Mouse (Mus musculus): ENCODE results near the gene Cldn34c1.
"Not testable (repeated sequence)": the region's sequence is repeated elsewhere in the genome, so short reads cannot be mapped to it uniquely, and the experiment has no call there.

The Cldn34c1 gene

DNA sequence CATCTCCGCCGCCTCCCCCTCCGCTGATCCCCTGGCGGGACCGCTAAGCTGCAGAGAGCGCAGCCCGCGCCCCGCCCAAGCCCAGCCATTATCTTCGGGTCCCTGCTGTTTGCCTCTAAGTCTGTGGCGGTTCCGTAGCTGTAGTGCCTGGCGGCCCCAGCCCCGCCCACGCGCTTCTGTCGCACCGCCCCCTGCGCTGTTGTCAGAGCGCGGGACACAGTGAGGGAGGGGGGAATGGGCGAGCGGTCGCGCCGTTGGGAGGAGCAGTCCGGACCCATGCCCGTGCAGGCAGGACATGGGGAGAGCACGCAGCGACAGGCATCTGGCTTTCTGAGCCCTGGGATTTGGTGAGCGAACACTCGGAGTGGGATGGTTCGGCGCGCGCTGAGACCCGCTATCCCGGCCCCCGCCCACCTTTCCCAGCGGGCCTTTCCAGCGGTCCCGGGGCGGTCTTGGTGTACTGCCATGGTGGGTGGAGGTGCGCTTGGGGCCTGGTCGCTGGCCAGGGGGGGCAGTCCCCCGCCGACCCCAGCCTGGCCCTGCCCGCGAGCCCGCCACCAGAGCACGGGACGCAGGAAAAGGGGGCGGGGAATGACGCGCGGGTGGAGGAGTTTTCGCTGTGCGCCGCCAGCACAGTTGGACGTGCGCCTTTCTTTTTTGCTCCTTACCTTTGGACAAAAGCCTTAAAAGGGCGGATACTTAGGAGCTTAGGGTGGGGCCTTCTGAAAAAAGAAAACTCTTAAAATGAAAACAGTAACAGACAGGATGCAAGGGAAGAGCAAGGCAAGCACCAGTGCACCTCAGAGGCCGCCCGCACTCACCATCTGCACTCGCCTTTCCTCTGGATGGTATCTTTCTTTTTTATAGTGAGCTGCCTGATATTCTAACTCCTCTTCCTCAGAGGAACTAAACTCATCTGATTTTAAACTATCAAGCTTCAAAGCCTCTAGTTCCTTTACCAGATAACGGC, at the start of gene Cldn34c1:
TSS of gene Cldn34c1 (plus strand) at position 205 of the 970 bp plus-strand sequence.
- DNase-seq = peak; percentile 78 to 84

DNA sequence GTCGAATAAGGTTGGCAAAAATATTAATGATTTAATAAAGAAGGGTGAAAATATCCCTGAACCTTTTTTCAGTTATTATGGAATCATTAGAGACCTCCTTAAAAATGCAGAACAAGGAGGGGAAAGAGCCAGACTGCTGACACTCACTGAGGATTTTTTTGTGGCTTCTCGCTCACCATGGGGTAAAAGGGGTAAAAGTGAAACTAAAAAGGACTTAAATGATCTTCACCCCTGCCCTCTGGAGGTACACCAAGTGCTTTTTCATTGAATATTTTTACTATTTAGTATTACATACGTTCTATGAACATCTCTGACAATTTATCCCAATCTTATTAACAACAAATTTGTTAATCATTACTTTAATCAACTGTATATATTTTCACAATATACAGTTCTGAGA, 15.9 kb upstream of the Cldn34c1 start:
- no peak for DNase-seq

DNA sequence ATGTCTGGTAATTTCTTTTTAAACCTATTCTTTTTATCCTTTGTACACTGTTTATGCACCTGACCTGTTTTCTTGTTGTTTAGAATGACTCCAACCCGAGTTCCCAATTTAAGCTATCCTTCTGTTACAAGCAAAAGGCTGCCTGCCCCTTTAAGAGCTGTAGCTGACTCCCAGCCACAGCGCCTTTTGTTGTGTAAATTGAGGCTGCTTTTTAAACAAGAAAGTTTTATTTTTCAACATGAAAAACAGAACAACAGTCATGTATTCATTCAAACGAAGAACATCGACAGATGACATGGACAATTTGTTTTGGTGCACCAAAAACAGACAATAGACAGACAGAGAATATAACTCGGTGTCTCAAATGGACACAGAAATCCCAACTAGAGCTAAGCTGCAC, 489 bp upstream of the Cldn34c1 start:
- not testable (repeated sequence) for DNase-seq

DNA sequence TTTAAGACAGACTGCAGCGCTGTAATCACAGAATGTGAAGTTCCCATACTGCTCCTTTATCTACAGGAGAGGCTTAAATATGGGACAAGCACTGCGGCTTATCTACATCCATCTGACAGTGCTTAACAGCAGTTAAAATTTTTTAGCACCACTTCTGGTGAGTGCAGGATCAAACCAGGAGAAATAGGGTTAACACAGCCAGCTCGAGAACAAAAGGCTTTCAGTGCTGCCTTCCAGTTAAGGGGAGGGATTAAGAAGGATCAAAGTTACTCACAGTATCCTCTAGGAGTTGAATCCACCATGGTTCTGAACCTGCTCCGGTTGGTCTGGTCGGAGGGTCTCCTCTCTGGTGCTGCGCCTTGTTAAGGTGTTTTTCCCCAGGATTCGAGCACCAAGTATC, 1.4 kb downstream of the Cldn34c1 start:
- DNase-seq = not testable (repeated sequence)

DNA sequence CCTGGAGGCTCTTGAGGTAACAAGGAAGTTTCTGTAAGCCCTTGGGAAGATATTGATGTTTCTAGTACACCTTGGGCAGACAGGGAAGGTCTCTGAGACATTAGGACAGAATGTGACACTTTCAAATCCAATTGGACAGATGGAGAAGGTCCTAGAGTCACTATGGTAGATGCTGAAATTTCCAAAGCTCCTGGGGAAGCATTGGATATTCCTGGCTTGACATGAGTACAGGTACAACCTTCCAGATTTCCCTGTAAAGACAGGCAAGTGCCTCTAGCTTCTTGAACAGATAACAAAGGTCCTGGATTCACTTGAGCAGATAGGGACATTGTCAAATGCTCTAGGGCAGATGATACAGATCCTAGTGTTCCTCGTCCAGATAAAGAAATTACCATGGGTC, 119.1 kb downstream of the Cldn34c1 start, which contains the start of gene Srsx:
TSS of gene Srsx (minus strand) at position 101 of the 400 bp plus-strand sequence.
- not testable (repeated sequence) for DNase-seq

All from thymus, postnatal 36 days (tissue).